Mouse (Mus musculus): ENCODE measurements around the gene Trio. TPM values are rescaled to one million over a fixed set of nuclear protein-coding genes. Genes with fewer than 3 reads are reported as not detected.
A peak's percentile ranks its signal among the peaks of the same experiment; 100 is the strongest.

Trio gene
- polyA plus RNA-seq, 1 experiment from 2014 or later, result 28.9 TPM

- 90% methylated on average over 11 of the region's 11 CpGs for WGBS
- Histone ChIP-seq H3K27ac (ENCODE audit: low read depth) (no peak overlapping the region), H3K9me3 (ENCODE audit: low read depth, low read length) (no peaks in the 10 kb centered on the region), H3K4me2 (no peak overlapping the region), H3K27me3 (ENCODE audit: insufficient read depth, low read length) (no peaks in the 10 kb centered on the region), H3K4me3 (ENCODE audit: low read depth, low read length) (no peak overlapping the region), H3K36me3 (ENCODE audit: insufficient read depth) (peaks cover 82% of the 10 kb centered on the region), H3K4me1 (ENCODE audit: insufficient read depth) (no peaks in the 10 kb centered on the region), H3K9ac (no peak overlapping the region)
- ATAC-seq (ENCODE audit: insufficient read depth) (no peak), DNase-seq (no peak)
- no peak for TF ChIP-seq CTCF (IDR thresholded peaks at IDR 0.05; ENCODE audit: low read depth)
Observed at GRCm38 (mm10) chr15:27821651-27822364, 203.8 kb downstream of the Trio start.

GRCm38 (mm10) chr15:27817096-27817495 lies 208.6 kb downstream of the Trio start:
- 75% methylated on average over 10 of the region's 10 CpGs for WGBS
- no peak overlapping the region for H3K27ac ChIP-seq (ENCODE audit: low read depth)
- no peak for ATAC-seq (ENCODE audit: insufficient read depth)
- H3K36me3 ChIP-seq (ENCODE audit: insufficient read depth), result peaks cover 71% of the 10 kb centered on the region
- H3K27me3 ChIP-seq (ENCODE audit: insufficient read depth, low read length), result no peaks in the 10 kb centered on the region
- H3K9ac ChIP-seq, result no peak overlapping the region
- no peak for TF ChIP-seq CTCF (IDR thresholded peaks at IDR 0.05; ENCODE audit: low read depth)
- no peak overlapping the region for H3K4me3 ChIP-seq (ENCODE audit: low read depth, low read length)
- DNase-seq, result no peak
- H3K9me3 ChIP-seq (ENCODE audit: low read depth, low read length), result no peaks in the 10 kb centered on the region
- H3K4me1 ChIP-seq (ENCODE audit: insufficient read depth), result no peaks in the 10 kb centered on the region
- H3K4me2 ChIP-seq, result no peak overlapping the region

- Histone ChIP-seq H3K9ac (no peak overlapping the region), H3K4me3 (ENCODE audit: low read depth, low read length) (no peak overlapping the region), H3K9me3 (ENCODE audit: low read depth, low read length) (no peaks in the 10 kb centered on the region), H3K4me1 (ENCODE audit: insufficient read depth) (peaks cover 2% of the 10 kb centered on the region; the same call in 1 of the 2 replicates), H3K4me2 (no peak overlapping the region), H3K36me3 (ENCODE audit: insufficient read depth) (peaks cover 75% of the 10 kb centered on the region), H3K27ac (ENCODE audit: low read depth) (no peak overlapping the region), H3K27me3 (ENCODE audit: insufficient read depth, low read length) (no peaks in the 10 kb centered on the region)
- DNase-seq (no peak), ATAC-seq (ENCODE audit: insufficient read depth) (no peak)
- WGBS, result 45% methylated on average over 6 of the region's 6 CpGs
- TF ChIP-seq CTCF (IDR thresholded peaks at IDR 0.05; ENCODE audit: low read depth), result no peak
Observed at GRCm38 (mm10) chr15:27814677-27815391, 210.8 kb downstream of the Trio start.

GRCm38 (mm10) chr15:27810793-27811488 lies 214.7 kb downstream of the Trio start:
- Histone ChIP-seq H3K4me3 (ENCODE audit: low read depth, low read length) (no peak overlapping the region), H3K9ac (no peak overlapping the region), H3K4me1 (ENCODE audit: insufficient read depth) (peaks cover 18% of the 10 kb centered on the region), H3K9me3 (ENCODE audit: low read depth, low read length) (no peaks in the 10 kb centered on the region), H3K36me3 (ENCODE audit: insufficient read depth) (peaks cover 36% of the 10 kb centered on the region), H3K27me3 (ENCODE audit: insufficient read depth, low read length) (no peaks in the 10 kb centered on the region), H3K27ac (ENCODE audit: low read depth) (peak overlapping the region; percentile 3), H3K4me2 (no peak overlapping the region)
- DNase-seq (no peak), ATAC-seq (ENCODE audit: insufficient read depth) (no peak)
- 60% methylated on average over 12 of the region's 12 CpGs for whole genome bisulfite sequencing
- no peak for TF ChIP-seq CTCF (IDR thresholded peaks at IDR 0.05; ENCODE audit: low read depth)

GRCm38 (mm10) chr15:27810262-27810661 lies 215.4 kb downstream of the Trio start:
- TF ChIP-seq CTCF (IDR thresholded peaks at IDR 0.05; ENCODE audit: low read depth), result no peak

GRCm38 (mm10) chr15:27808596-27809276 lies 216.9 kb downstream of the Trio start:
- Histone ChIP-seq H3K4me3 (ENCODE audit: low read depth, low read length) (no peak overlapping the region), H3K9me3 (ENCODE audit: low read depth, low read length) (no peaks in the 10 kb centered on the region), H3K4me1 (ENCODE audit: insufficient read depth) (peaks cover 18% of the 10 kb centered on the region), H3K27ac (ENCODE audit: low read depth) (peak overlapping the region; percentile 80; the same call in 1 of the 2 replicates), H3K4me2 (no peak overlapping the region), H3K9ac (no peak overlapping the region), H3K27me3 (ENCODE audit: insufficient read depth, low read length) (no peaks in the 10 kb centered on the region), H3K36me3 (ENCODE audit: insufficient read depth) (peaks cover 44% of the 10 kb centered on the region)
- ATAC-seq (ENCODE audit: insufficient read depth) (peak; percentile 81), DNase-seq (peak; percentile 90)
- WGBS, result 28% methylated on average over 5 of the region's 5 CpGs
- TF ChIP-seq CTCF (IDR thresholded peaks at IDR 0.05; ENCODE audit: low read depth), result peak; percentile 64

More at GRCm38 (mm10) chr15:27810262-27810661, 215.4 kb downstream of the Trio start:
- H3K27ac ChIP-seq (ENCODE audit: low read depth), result peak overlapping the region; percentile 3
- DNase-seq, result peak; percentile 71
- H3K4me1 ChIP-seq (ENCODE audit: insufficient read depth), result peaks cover 18% of the 10 kb centered on the region
- peaks cover 33% of the 10 kb centered on the region for H3K36me3 ChIP-seq (ENCODE audit: insufficient read depth)
- H3K9me3 ChIP-seq (ENCODE audit: low read depth, low read length), result no peaks in the 10 kb centered on the region
- no peaks in the 10 kb centered on the region for H3K27me3 ChIP-seq (ENCODE audit: insufficient read depth, low read length)
- H3K4me2 ChIP-seq, result no peak overlapping the region
- no peak overlapping the region for H3K4me3 ChIP-seq (ENCODE audit: low read depth, low read length)
- WGBS, result 20% methylated on average over 7 of the region's 7 CpGs
- H3K9ac ChIP-seq, result no peak overlapping the region
- ATAC-seq (ENCODE audit: insufficient read depth), result peak; percentile 12
